Mouse (Mus musculus) bone marrow, adult 2 months (tissue): ENCODE measurements around the gene Ncapd2.

Source experiments
- CTCF ChIP-seq: fragments of 200-500 bp; IDR thresholded peaks from 2 replicates; pipeline ENCODE4 v1.5.1; 2011; ENCODE audit warnings: low read length, control low read depth; ENCODE audit not compliant: control insufficient read depth, insufficient read depth
- POLR2A ChIP-seq: fragments of 200-500 bp; IDR thresholded peaks from 2 replicates; pipeline ENCODE4 v1.6.1; 2011; ENCODE audit warnings: low read depth, mild to moderate bottlenecking, control low read depth, low read length, borderline replicate concordance; ENCODE audit not compliant: control insufficient read depth

GRCm38 (mm10) chr6:125233816-125234519 is 42.5 kb upstream of the Ncapd2 start:
- TF ChIP-seq POLR2A (no peak), CTCF (no peak)
